Comparison of ENCODE assay signal across 12 mouse cellular contexts in the genomic region with DNA sequence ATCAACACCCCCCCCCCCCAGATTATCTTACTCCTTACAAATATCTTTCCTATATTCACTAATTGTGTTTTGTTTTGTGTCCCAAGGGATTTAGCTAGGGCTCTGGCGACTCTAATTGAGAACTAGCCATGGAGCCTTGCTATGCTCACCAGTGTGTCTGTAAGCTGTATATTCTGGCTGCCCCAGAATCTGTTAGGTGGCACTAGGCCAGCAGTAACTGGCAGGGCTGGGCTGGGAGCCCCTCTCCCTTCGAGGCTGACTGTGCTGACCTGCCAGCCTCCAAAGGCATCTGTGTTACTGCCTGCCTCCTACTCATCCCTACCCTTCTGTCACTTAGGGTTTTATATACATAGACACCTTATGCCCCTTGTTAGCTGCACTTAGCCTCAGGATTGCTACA.
DNase-seq lines count a peak whose midpoint lies in the region; ATAC-seq and TF ChIP-seq lines count a peak whose summit lies in the region.
"Had no signal": no experiment of that assay in that cellular context is flagged by ENCODE, and none has a peak within 500 bp of the region (broad histone marks: within the 10 kb centered on the region; RNA-seq: fewer than 3 reads in every experiment).

No protein-coding gene starts in this region.

- H3K9ac ChIP-seq in hindbrain, embryonic 13.5 days = no peak overlapping the region
- H3K9ac ChIP-seq in midbrain, postnatal 0 days (replicated peaks; ENCODE audit: low read length, poor library complexity, severe bottlenecking) = no peak overlapping the region
- H3K9ac ChIP-seq: kidney, embryonic 15.5 days had no signal

- H3K27ac ChIP-seq in hindbrain, embryonic 13.5 days = peak overlapping the region; percentile 37; the same call in 1 of the 2 replicates
- no peak overlapping the region for H3K27ac ChIP-seq in midbrain, postnatal 0 days (ENCODE audit: low read depth, low read length)
- H3K27ac ChIP-seq: kidney, embryonic 15.5 days had no signal

- H3K4me3 ChIP-seq in hindbrain, embryonic 13.5 days = no peak overlapping the region
- H3K4me3 ChIP-seq in midbrain, postnatal 0 days (ENCODE audit: low read depth, low read length) = no peak overlapping the region
- H3K4me3 ChIP-seq: kidney, embryonic 15.5 days had no signal

- peak; percentile 83 for ATAC-seq in hindbrain, embryonic 13.5 days (ENCODE audit: low FRiP score)
- ATAC-seq in midbrain, postnatal 0 days (ENCODE audit: low FRiP score) = 0 out of 2 replicates have a peak, but pooled peaks have one; percentile 60
- ATAC-seq: activated CD4-positive, CD25-positive, alpha-beta regulatory T cell, adult 4 months had no signal

- no peak overlapping the region for H3K4me2 ChIP-seq in hindbrain, embryonic 13.5 days
- H3K4me2 ChIP-seq in midbrain, postnatal 0 days (ENCODE audit: low read depth, low read length, poor library complexity, severe bottlenecking) = no peak overlapping the region
- H3K4me2 ChIP-seq: heart, embryonic 11.5 days; kidney, embryonic 15.5 days had no signal

- 25% methylated on average over 2 of the region's 2 CpGs for WGBS in hindbrain, embryonic 13.5 days
- 18% methylated on average over 2 of the region's 2 CpGs for WGBS in midbrain, postnatal 0 days

- H3K36me3 ChIP-seq in hindbrain, embryonic 13.5 days = no peaks in the 10 kb centered on the region
- H3K36me3 ChIP-seq in midbrain, postnatal 0 days (ENCODE audit: insufficient read depth, low read length) = no peaks in the 10 kb centered on the region
- H3K36me3 ChIP-seq: kidney, embryonic 15.5 days had no signal

- no peak for TF ChIP-seq CTCF in midbrain, postnatal 0 days (IDR thresholded peaks at IDR 0.05)

- H3K27me3 ChIP-seq in hindbrain, embryonic 13.5 days = no peaks in the 10 kb centered on the region
- H3K27me3 ChIP-seq in midbrain, postnatal 0 days (ENCODE audit: insufficient read depth, low read length) = no peaks in the 10 kb centered on the region
- H3K27me3 ChIP-seq: kidney, embryonic 15.5 days had no signal

- intact Hi-C loops in left cerebral cortex, postnatal 4 days (cut with DNase I) = no loop called here

- peak; percentile 87 to 91 for DNase-seq in cerebellum, postnatal 10 days
- DNase-seq in cerebellum, adult 8-10 months = no peak
- peak; percentile 81 for DNase-seq in left cerebral cortex, postnatal 4 days
- no peak for DNase-seq in left cerebral cortex, adult 9 months (ENCODE audit: low spot score in 2 of 2)
- peak; percentile 69 for DNase-seq in midbrain, postnatal 0 days (ENCODE audit: low spot score)
- no peak for DNase-seq in spleen, adult 18-20 months
- DNase-seq in testis, postnatal 14 days (ENCODE audit: low spot score) = no peak
- DNase-seq: lung, postnatal 14 days had no signal

- no peaks in the 10 kb centered on the region for H3K9me3 ChIP-seq in hindbrain, embryonic 13.5 days
- H3K9me3 ChIP-seq in midbrain, postnatal 0 days (ENCODE audit: low read length) = no peaks in the 10 kb centered on the region
- H3K9me3 ChIP-seq: kidney, embryonic 15.5 days had no signal

- H3K4me1 ChIP-seq in hindbrain, embryonic 13.5 days (replicated peaks) = peaks cover 8% of the 10 kb centered on the region; the same call in 1 of the 2 replicates
- no peaks in the 10 kb centered on the region for H3K4me1 ChIP-seq in midbrain, postnatal 0 days (ENCODE audit: insufficient read depth, low read length)

Comparison
In these comparisons a context has a peak if more than half of its experiments do, and no peak if none do; other contexts are left out.
1. DNase-seq: peak in cerebellum, postnatal 10 days (2 of 2), left cerebral cortex, postnatal 4 days (single experiment) and midbrain, postnatal 0 days (single experiment); none in cerebellum, adult 8-10 months (single experiment), left cerebral cortex, adult 9 months (0 of 2), spleen, adult 18-20 months (0 of 2) and testis, postnatal 14 days (single experiment).